Mouse (Mus musculus) neural tube, embryonic 13.5 days (tissue): Measurements from ENCODE around the gene Pla2g16. TPM values are rescaled to one million over a fixed set of nuclear protein-coding genes. Genes with fewer than 3 reads are reported as not detected.

ENCODE experiments used
- ATAC-seq: fragments of 200-750 bp; cut with Nextera tagmentation; 2 replicates; pipeline ENCODE4 v1.8.0; 2017; ENCODE audit warnings: low read depth, mild to moderate bottlenecking, moderate TSS enrichment, moderate library complexity
- H3K27ac ChIP-seq: fragments of 300-500 bp; sonication (generic); replicated peaks from 2 replicates; pipeline ENCODE4 v1.5.1; 2015; ENCODE audit warnings: moderate library complexity, mild to moderate bottlenecking, inconsistent platforms
- H3K27me3 ChIP-seq: fragments of 300-500 bp; sonication (generic); 2 replicates; pipeline ENCODE4 v1.6.1; 2015; ENCODE audit warnings: mild to moderate bottlenecking, inconsistent platforms
- H3K36me3 ChIP-seq: fragments of 300-500 bp; sonication (generic); 2 replicates; pipeline ENCODE4 v1.6.1; 2015; ENCODE audit warnings: mild to moderate bottlenecking, inconsistent platforms
- H3K4me1 ChIP-seq: fragments of 300-500 bp; sonication (generic); replicated peaks from 2 replicates; pipeline ENCODE4 v1.6.1; 2015; ENCODE audit warnings: inconsistent platforms
- H3K4me2 ChIP-seq: fragments of 300-500 bp; sonication (generic); 2 replicates; pipeline ENCODE4 v1.6.1; 2015; ENCODE audit warnings: inconsistent platforms, mild to moderate bottlenecking, moderate library complexity
- H3K4me3 ChIP-seq: fragments of 300-500 bp; sonication (generic); 2 replicates; pipeline ENCODE4 v1.5.1; 2015; ENCODE audit warnings: mild to moderate bottlenecking, inconsistent platforms
- H3K9ac ChIP-seq: fragments of 300-500 bp; sonication (generic); 2 replicates; pipeline ENCODE4 v1.6.1; 2015; ENCODE audit warnings: moderate library complexity, mild to moderate bottlenecking, inconsistent platforms
- H3K9me3 ChIP-seq: fragments of 300-500 bp; sonication (generic); 2 replicates; pipeline ENCODE4 v1.6.1; 2016; ENCODE audit warnings: inconsistent platforms
- WGBS: fragments of 180-500 bp; shearing (Covaris S2); methylation state at CpG from one replicate; pipeline ENCODE4 v1.1.7; 2015; 5-methylcytosine and 5-hydroxymethylcytosine counted together
- polyA plus RNA-seq: library from polyadenylated mRNA; unstranded; fragments of >200 nt; fragmentation: Nextera tagmentation; extraction: Ambion mirVana; gene quantifications from 2 replicates; pipeline ENCODE4 v1.2.1, GENCODE M21; 2015

The Pla2g16 gene
- polyA plus RNA-seq, 1 experiment from 2014 or later: 4.8 TPM

- no peak overlapping the region for H3K4me2 ChIP-seq
- no peaks in the 10 kb centered on the region for H3K9me3 ChIP-seq
- no peak overlapping the region for H3K9ac ChIP-seq
- H3K27me3 ChIP-seq: no peaks in the 10 kb centered on the region
- H3K4me3 ChIP-seq: no peak overlapping the region
- H3K4me1 ChIP-seq: no peaks in the 10 kb centered on the region
- WGBS: 51% methylated on average over 3 of the region's 3 CpGs
- H3K36me3 ChIP-seq: no peaks in the 10 kb centered on the region
- no peak overlapping the region for H3K27ac ChIP-seq
- ATAC-seq: no peak
Measured at GRCm38 (mm10) chr19:7568364-7568763, 11.1 kb downstream of the Pla2g16 start.

GRCm38 (mm10) chr19:7569650-7570049, 12.4 kb downstream of the Pla2g16 start:
- Histone ChIP-seq H3K4me3 (no peak overlapping the region), H3K27ac (no peak overlapping the region), H3K27me3 (no peaks in the 10 kb centered on the region), H3K36me3 (no peaks in the 10 kb centered on the region), H3K4me1 (no peaks in the 10 kb centered on the region), H3K4me2 (no peak overlapping the region), H3K9ac (no peak overlapping the region), H3K9me3 (no peaks in the 10 kb centered on the region)
- no peak for ATAC-seq
- WGBS: 87% methylated on average over 5 of the region's 5 CpGs

DNA sequence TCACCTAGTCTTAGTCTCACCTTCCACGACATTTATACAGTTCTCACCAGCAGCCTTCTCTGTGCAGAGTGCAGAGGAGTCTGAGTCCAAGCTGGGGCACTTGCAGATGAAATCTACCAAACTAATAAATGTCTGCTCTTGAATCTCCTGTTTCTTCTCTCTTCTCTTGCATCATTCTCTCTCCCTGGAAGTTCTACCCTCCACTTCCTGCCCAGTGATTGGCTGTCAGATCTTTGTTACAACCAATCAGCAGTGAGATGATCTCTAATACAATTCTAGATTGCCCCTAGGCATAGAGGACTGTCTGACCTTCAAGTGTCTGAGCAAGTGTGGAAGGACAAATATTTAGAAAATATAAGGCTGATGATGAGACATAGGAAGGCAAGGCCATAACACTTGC, 18.9 kb downstream of the Pla2g16 start:
- H3K9me3 ChIP-seq: no peaks in the 10 kb centered on the region
- H3K36me3 ChIP-seq: no peaks in the 10 kb centered on the region
- 91% methylated on average over 1 of the region's 1 CpGs for whole genome bisulfite sequencing
- H3K27me3 ChIP-seq: no peaks in the 10 kb centered on the region
- no peak for ATAC-seq
- no peak overlapping the region for H3K9ac ChIP-seq
- H3K27ac ChIP-seq: no peak overlapping the region
- H3K4me2 ChIP-seq: no peak overlapping the region
- no peaks in the 10 kb centered on the region for H3K4me1 ChIP-seq
- H3K4me3 ChIP-seq: no peak overlapping the region

DNA sequence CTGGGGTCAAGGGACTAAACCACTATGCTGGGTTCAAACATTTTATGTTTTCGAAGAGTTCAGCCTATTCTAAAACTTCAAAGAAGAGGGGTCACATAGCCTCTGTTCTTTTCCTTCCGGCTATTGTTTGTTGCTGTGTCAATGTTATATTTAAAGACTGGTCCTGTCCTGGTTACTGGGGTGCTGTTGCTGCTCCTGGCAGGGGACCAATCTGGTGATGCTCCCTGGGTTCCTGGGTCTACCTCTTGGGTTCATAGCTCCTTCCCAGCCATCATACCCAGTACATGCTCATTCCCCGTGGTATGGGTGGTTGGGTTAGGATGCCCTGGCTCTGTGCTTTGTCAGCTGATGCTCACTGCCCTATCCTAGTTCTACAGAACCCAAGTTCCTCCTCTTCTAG, 20.5 kb downstream of the Pla2g16 start:
- 78% methylated on average over 3 of the region's 3 CpGs for WGBS
- ATAC-seq: no peak
- Histone ChIP-seq H3K4me2 (no peak overlapping the region), H3K27ac (no peak overlapping the region), H3K27me3 (no peaks in the 10 kb centered on the region), H3K4me3 (no peak overlapping the region), H3K4me1 (no peaks in the 10 kb centered on the region), H3K36me3 (no peaks in the 10 kb centered on the region), H3K9me3 (no peaks in the 10 kb centered on the region), H3K9ac (no peak overlapping the region)

GRCm38 (mm10) chr19:7581042-7581441, 23.8 kb downstream of the Pla2g16 start:
- ATAC-seq: no peak
- no peaks in the 10 kb centered on the region for H3K9me3 ChIP-seq
- H3K4me3 ChIP-seq: no peak overlapping the region
- H3K9ac ChIP-seq: no peak overlapping the region
- no peaks in the 10 kb centered on the region for H3K36me3 ChIP-seq
- H3K27me3 ChIP-seq: no peaks in the 10 kb centered on the region
- no peak overlapping the region for H3K27ac ChIP-seq
- WGBS: 64% methylated on average over 5 of the region's 5 CpGs
- H3K4me1 ChIP-seq: no peaks in the 10 kb centered on the region
- no peak overlapping the region for H3K4me2 ChIP-seq

DNA sequence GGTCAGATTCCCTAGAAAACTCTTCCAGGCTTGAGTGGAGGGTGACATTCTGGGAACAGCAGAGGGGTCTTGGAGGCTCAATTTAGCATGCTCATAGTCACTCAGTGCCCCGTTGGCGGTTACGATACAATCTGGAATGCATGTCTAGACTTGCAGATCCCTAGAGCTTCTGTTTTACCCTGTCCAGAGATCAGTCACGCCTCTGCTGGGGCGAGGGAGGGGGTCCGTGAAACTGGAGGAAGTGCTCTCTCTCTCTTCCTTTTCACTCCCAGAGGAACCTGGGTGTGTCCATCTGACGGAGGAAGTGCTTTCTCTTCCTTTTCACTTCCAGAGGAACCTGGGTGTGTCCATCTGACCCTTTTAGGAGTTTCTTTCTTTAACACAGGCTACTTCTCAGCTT, 25.8 kb downstream of the Pla2g16 start:
- Histone ChIP-seq H3K9ac (no peak overlapping the region), H3K4me1 (no peaks in the 10 kb centered on the region), H3K36me3 (no peaks in the 10 kb centered on the region), H3K4me3 (no peak overlapping the region), H3K9me3 (no peaks in the 10 kb centered on the region), H3K27me3 (no peaks in the 10 kb centered on the region), H3K4me2 (no peak overlapping the region), H3K27ac (no peak overlapping the region)
- WGBS: 65% methylated on average over 7 of the region's 7 CpGs
- no peak for ATAC-seq

DNA sequence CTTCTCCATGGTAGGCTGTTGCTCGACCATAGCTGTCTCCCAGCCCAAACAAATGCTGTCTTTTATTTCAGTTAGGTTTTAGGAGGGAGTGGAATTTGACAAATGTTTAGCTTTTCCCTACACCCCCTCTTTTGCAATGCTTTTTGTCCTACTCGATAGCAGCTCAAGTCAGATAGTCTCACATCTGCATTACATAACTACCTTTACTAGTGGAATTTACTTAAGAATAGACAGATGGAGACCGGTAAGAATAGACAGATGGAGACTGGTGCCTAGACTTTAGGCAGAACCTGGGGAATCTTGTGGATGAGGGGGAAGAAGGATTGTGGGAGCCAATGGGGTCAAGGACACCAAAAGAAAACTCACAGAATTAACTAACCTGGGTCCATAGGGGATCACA, 26.3 kb downstream of the Pla2g16 start:
- WGBS: 84% methylated on average over 3 of the region's 3 CpGs
- no peak overlapping the region for H3K4me3 ChIP-seq
- H3K9me3 ChIP-seq: no peaks in the 10 kb centered on the region
- no peak overlapping the region for H3K4me2 ChIP-seq
- no peaks in the 10 kb centered on the region for H3K36me3 ChIP-seq
- ATAC-seq: no peak
- H3K27ac ChIP-seq: no peak overlapping the region
- H3K9ac ChIP-seq: no peak overlapping the region
- no peaks in the 10 kb centered on the region for H3K4me1 ChIP-seq
- H3K27me3 ChIP-seq: no peaks in the 10 kb centered on the region

GRCm38 (mm10) chr19:7585279-7585678, 28.0 kb downstream of the Pla2g16 start:
- no peak for ATAC-seq
- Histone ChIP-seq H3K4me1 (no peaks in the 10 kb centered on the region), H3K36me3 (no peaks in the 10 kb centered on the region), H3K27ac (no peak overlapping the region), H3K9ac (no peak overlapping the region), H3K9me3 (no peaks in the 10 kb centered on the region), H3K27me3 (no peaks in the 10 kb centered on the region), H3K4me3 (no peak overlapping the region), H3K4me2 (no peak overlapping the region)
- WGBS: 88% methylated on average over 8 of the region's 8 CpGs

DNA sequence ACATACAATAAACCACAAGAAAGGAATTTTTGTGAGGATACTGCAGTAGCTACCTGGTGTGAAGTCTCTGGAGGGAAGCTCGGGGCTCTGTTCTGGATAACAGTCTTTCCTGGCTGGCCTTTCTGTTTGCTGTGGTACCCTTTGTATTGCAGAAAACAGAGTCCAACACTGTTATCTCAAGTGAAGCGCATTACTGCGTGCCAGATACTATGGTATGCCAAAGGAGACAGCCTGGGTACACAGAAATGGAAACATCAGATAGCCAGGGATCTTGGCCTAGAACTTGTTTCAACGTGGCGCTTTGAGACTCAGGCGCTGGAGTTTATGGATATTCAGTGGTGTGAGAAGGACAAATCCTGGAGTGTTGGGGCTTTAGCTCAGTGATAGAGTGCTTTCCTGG, 28.5 kb downstream of the Pla2g16 start:
- Histone ChIP-seq H3K9ac (no peak overlapping the region), H3K36me3 (no peaks in the 10 kb centered on the region), H3K4me1 (no peaks in the 10 kb centered on the region), H3K4me3 (no peak overlapping the region), H3K9me3 (no peaks in the 10 kb centered on the region), H3K27me3 (no peaks in the 10 kb centered on the region), H3K27ac (no peak overlapping the region), H3K4me2 (no peak overlapping the region)
- no peak for ATAC-seq
- 92% methylated on average over 6 of the region's 6 CpGs for WGBS

- no peaks in the 10 kb centered on the region for H3K36me3 ChIP-seq
- no peaks in the 10 kb centered on the region for H3K4me1 ChIP-seq
- H3K4me3 ChIP-seq: no peak overlapping the region
- no peaks in the 10 kb centered on the region for H3K9me3 ChIP-seq
- no peak overlapping the region for H3K4me2 ChIP-seq
- ATAC-seq: no peak
- no peaks in the 10 kb centered on the region for H3K27me3 ChIP-seq
- H3K27ac ChIP-seq: no peak overlapping the region
- no peak overlapping the region for H3K9ac ChIP-seq
Measured at GRCm38 (mm10) chr19:7590795-7591194, 33.5 kb downstream of the Pla2g16 start.

DNA sequence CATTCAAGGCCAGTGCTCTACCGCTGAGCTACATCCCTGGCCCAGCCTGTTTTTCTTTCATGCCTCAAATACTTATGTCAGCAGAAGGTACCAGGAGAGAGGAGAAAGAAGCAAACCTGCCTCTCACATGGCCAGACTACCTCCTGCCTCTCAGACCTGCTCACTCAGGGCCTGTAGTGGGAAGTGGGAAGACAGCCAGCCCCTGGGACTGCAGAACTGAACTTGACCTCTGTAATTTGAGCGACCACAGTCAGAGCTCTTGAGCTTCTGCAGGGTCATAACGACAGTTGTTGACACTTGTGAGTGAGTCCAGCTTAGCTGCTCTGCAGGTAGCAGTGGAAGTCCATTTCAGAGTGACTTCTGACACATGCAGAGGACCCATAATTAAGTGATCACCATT, 34.8 kb downstream of the Pla2g16 start:
- Histone ChIP-seq H3K4me3 (no peak overlapping the region), H3K4me1 (no peaks in the 10 kb centered on the region), H3K4me2 (no peak overlapping the region), H3K9me3 (no peaks in the 10 kb centered on the region), H3K27ac (no peak overlapping the region), H3K27me3 (no peaks in the 10 kb centered on the region), H3K36me3 (no peaks in the 10 kb centered on the region), H3K9ac (no peak overlapping the region)
- no peak for ATAC-seq
- WGBS: 68% methylated on average over 3 of the region's 3 CpGs

DNA sequence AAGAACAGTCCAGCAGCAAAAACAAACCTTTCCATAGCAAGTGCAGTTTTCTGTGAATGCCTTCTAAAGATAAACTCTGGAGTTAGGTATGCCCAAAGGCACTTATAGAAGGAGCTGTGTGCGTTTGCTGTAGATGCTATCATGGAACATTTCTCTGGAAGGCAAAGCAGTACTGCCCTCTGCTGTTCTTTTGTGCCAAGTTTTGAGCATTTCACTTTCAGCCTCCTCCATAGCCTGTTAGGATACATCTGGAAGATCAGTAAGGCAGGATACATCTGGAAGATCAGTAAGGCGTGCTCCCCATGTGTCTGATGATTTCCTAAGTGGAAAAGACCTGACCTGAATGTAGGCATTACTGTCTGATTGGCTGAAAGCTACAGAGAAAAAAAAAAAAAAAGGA, 38.3 kb downstream of the Pla2g16 start:
- no peak for ATAC-seq
- Histone ChIP-seq H3K4me3 (no peak overlapping the region), H3K27me3 (no peaks in the 10 kb centered on the region), H3K36me3 (no peaks in the 10 kb centered on the region), H3K27ac (no peak overlapping the region), H3K9ac (no peak overlapping the region), H3K9me3 (no peaks in the 10 kb centered on the region), H3K4me2 (no peak overlapping the region), H3K4me1 (no peaks in the 10 kb centered on the region)
- WGBS: 22% methylated on average over 2 of the region's 2 CpGs

- 55% methylated on average over 4 of the region's 4 CpGs for WGBS
- H3K9ac ChIP-seq: no peak overlapping the region
Measured at GRCm38 (mm10) chr19:7598481-7598880, 41.2 kb downstream of the Pla2g16 start.

More at GRCm38 (mm10) chr19:7598481-7598880, 41.2 kb downstream of the Pla2g16 start:
- H3K4me2 ChIP-seq: no peak overlapping the region
- H3K4me1 ChIP-seq: no peaks in the 10 kb centered on the region
- no peaks in the 10 kb centered on the region for H3K9me3 ChIP-seq
- 0 out of 2 replicates have a peak, but pooled peaks cover 10% of the 10 kb centered on the region for H3K27me3 ChIP-seq
- no peaks in the 10 kb centered on the region for H3K36me3 ChIP-seq
- no peak overlapping the region for H3K27ac ChIP-seq
- no peak for ATAC-seq
- no peak overlapping the region for H3K4me3 ChIP-seq
